Mouse (Mus musculus) layer of hippocampus, adult 8-10 months (tissue): ENCODE results near the gene Gm17467. TPM values are rescaled to one million over a fixed set of nuclear protein-coding genes. Genes with fewer than 3 reads are reported as not detected.
"Not testable (repeated sequence)": the region's sequence is repeated elsewhere in the genome, so short reads cannot be mapped to it uniquely, and the experiment has no call there.

Experiments
- DNase-seq, 2 experiments: peaks; one replicate each; pipeline ENCODE4 v3.0.0; 2022; ENCODE audit warnings: low spot score in 2 of 2
- total RNA-seq, 4 experiments: library from RNA; stranded (reverse); gene quantifications; 2 replicates each; pipeline ENCODE4 v1.2.4; 2022

The Gm17467 gene
- total RNA-seq, result not detected

DNA sequence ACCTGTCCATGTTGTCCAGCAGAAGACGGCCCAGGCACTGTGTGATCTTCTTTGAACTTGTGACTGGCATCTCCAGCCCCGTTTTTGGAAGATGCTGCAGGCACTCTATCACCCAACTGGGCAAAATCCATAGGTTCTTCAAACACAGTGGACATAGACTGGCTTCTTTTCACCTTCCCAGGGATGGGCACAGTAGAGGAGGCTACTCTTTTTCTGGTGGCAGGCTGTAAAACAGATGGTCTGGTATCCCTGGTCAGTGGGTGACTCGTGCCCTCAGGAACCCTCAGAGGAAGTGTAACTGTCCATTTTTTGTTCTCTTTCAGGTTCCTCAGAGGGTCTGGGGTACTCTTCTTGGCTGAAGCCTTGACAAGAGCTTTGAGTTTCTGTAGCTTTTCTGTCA lies at the start of gene Gm17467:
TSS of gene Gm17467 (minus strand) at position 101 of the 400 bp plus-strand sequence.
- not testable (repeated sequence) for DNase-seq

Other genes starting within 250 kb of the Gm17467 start
- gene Cldn34c2, start 123.1 kb downstream of the Gm17467 start, total RNA-seq, result 1 to 10 TPM in 1 of 4 experiments, not detected in 3; 4.7 TPM
- gene Cldn34c3, start 88.9 kb upstream of the Gm17467 start, total RNA-seq, result not detected